Mouse (Mus musculus): ENCODE data around the gene Klhdc3.

DNA sequence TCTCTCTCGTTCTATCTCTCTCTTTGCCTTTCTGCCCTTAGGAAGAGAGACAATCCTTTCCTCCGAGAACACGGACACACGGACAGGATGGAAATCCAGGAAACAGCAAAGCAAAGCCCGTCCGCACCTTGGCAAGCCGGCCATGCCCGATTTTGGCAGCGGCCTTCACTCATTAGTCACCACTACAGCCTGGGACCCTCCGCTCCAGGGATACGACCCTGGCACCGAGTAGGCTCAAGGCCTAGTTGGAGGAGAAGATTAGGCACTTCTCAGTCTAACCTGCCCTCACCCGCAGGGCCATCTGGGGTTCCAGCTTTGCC, 52.3 kb downstream of the Klhdc3 start:
- no peak for TF ChIP-seq CTCF (IDR thresholded peaks at IDR 0.05; ENCODE audit: borderline replicate concordance, extremely low read depth, insufficient read depth, insufficient read length)
- no peak for TF ChIP-seq POLR2A (IDR thresholded peaks at IDR 0.05; ENCODE audit: borderline replicate concordance, extremely low read depth, insufficient read depth, insufficient read length, poor library complexity, severe bottlenecking)
